Mouse (Mus musculus) heart, postnatal 0 days (tissue): ENCODE measurements around the gene Cabp2. TPM values are rescaled to one million over a fixed set of nuclear protein-coding genes. Genes with fewer than 3 reads are reported as not detected.

Experiments
- ATAC-seq: fragments of 200-750 bp; cut with Nextera tagmentation; 2 replicates; pipeline ENCODE4 v1.8.0; 2017; ENCODE audit warnings: low read depth, moderate number of reproducible peaks, moderate library complexity; ENCODE audit not compliant: insufficient read depth
- DNase-seq: peaks from one replicate; pipeline ENCODE4 v3.0.0-alpha.2; 2016; ENCODE audit warnings: low spot score
- H3K27ac ChIP-seq: fragments of 300-500 bp; sonication (generic); 2 replicates; pipeline ENCODE4 v1.5.1; 2014; ENCODE audit warnings: low read depth, mild to moderate bottlenecking
- H3K27me3 ChIP-seq: fragments of 300-500 bp; sonication (generic); 2 replicates; pipeline ENCODE4 v1.6.1; 2014; ENCODE audit warnings: low read length, mixed read lengths; ENCODE audit not compliant: control insufficient read depth, insufficient read depth
- H3K36me3 ChIP-seq: fragments of 300-500 bp; sonication (generic); replicated peaks from 2 replicates; pipeline ENCODE4 v1.6.1; 2014; ENCODE audit warnings: low read length, mixed read lengths; ENCODE audit not compliant: control insufficient read depth, insufficient read depth
- H3K4me1 ChIP-seq: fragments of 300-500 bp; sonication (generic); 2 replicates; pipeline ENCODE4 v1.6.1; 2014; ENCODE audit warnings: antibody characterized with exemption; ENCODE audit not compliant: control insufficient read depth, insufficient read depth
- H3K4me2 ChIP-seq: fragments of 300-500 bp; sonication (generic); 2 replicates; pipeline ENCODE4 v1.6.1; 2014; ENCODE audit warnings: low read depth, mild to moderate bottlenecking, low read length, moderate library complexity
- H3K4me3 ChIP-seq: fragments of 300-500 bp; sonication (generic); 2 replicates; pipeline ENCODE4 v1.5.1; 2014; ENCODE audit warnings: low read depth, low read length
- H3K9ac ChIP-seq: fragments of 300-500 bp; sonication (generic); replicated peaks from 2 replicates; pipeline ENCODE4 v1.6.1; 2014; ENCODE audit warnings: low read depth, low read length, mixed read lengths
- H3K9me3 ChIP-seq: fragments of 300-500 bp; sonication (generic); replicated peaks from 2 replicates; pipeline ENCODE4 v1.6.1; 2016; ENCODE audit warnings: low read length; ENCODE audit not compliant: control insufficient read depth
- CTCF ChIP-seq: IDR thresholded peaks from 2 replicates; pipeline ENCODE4 v1.5.1; 2016; ENCODE audit warnings: antibody characterized with exemption, control low read depth, low read depth
- EP300 ChIP-seq: IDR thresholded peaks from 2 replicates; pipeline ENCODE4 v1.6.1; 2016; ENCODE audit warnings: antibody characterized with exemption, low read depth
- WGBS: fragments of 180-500 bp; shearing (Covaris S2); extraction: QIAGEN DNeasy Blood & Tissue Kit; methylation state at CpG from one replicate; pipeline ENCODE4 v1.1.7; 2014; 5-methylcytosine and 5-hydroxymethylcytosine counted together
- polyA plus RNA-seq: library from polyadenylated mRNA; unstranded; fragments of >200 nt; fragmentation: Nextera tagmentation; extraction: Ambion mirVana; gene quantifications from 2 replicates; pipeline ENCODE4 v1.2.1, GENCODE M21; 2015
- total RNA-seq: library from RNA; depleted of rRNA; stranded (reverse); fragments of >200 nt; gene quantifications from 2 replicates; pipeline ENCODE4 v1.2.3, GENCODE M21; 2014; ENCODE audit warnings: low replicate concordance

Cabp2 gene
- total and polyA plus RNA-seq, 2 experiments from 2014 or later: not detected

DNA sequence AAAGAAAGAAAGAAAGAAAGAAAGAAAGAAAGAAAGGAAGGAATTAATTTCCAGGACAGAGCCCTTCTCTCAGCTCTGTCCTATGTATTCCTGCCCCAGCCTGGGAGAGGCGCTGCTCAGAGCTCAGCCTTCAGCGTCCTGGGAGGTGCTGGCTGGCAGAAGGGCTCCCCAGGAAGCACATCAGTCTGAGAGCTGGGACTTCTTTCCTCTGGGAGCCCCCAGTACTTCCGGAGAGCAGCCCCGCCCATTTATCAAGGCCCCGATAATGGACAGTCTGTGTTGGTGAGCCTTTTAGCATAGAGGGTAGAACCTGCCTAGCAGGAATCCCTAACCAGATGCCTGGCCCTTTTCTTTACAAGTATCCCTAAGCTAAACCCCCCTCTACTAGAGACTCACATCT is 6.8 kb downstream of the Cabp2 start:
- H3K36me3 ChIP-seq: no peaks in the 10 kb centered on the region
- ATAC-seq (no peak), DNase-seq (no peak)
- no peak overlapping the region for H3K9ac ChIP-seq
- H3K4me1 ChIP-seq: no peaks in the 10 kb centered on the region
- H3K4me3 ChIP-seq: no peak overlapping the region
- H3K27me3 ChIP-seq: no peaks in the 10 kb centered on the region
- no peaks in the 10 kb centered on the region for H3K9me3 ChIP-seq
- no peak overlapping the region for H3K27ac ChIP-seq
- TF ChIP-seq EP300: no peak
- TF ChIP-seq CTCF: no peak
- no peak overlapping the region for H3K4me2 ChIP-seq
- 49% methylated on average over 5 of the region's 5 CpGs for WGBS

GRCm38 (mm10) chr19:4089128-4089527 is 7.8 kb downstream of the Cabp2 start:
- TF ChIP-seq EP300: no peak
- TF ChIP-seq CTCF: no peak
- no peak overlapping the region for H3K4me2 ChIP-seq

GRCm38 (mm10) chr19:4090446-4090845 is 9.1 kb downstream of the Cabp2 start:
- H3K4me3 ChIP-seq: no peak overlapping the region
- no peak overlapping the region for H3K9ac ChIP-seq
- H3K4me1 ChIP-seq: no peaks in the 10 kb centered on the region
- no peak overlapping the region for H3K27ac ChIP-seq
- TF ChIP-seq EP300 (no peak), CTCF (no peak)
- no peaks in the 10 kb centered on the region for H3K27me3 ChIP-seq
- H3K4me2 ChIP-seq: no peak overlapping the region
- 78% methylated on average over 3 of the region's 3 CpGs for WGBS
- ATAC-seq (no peak), DNase-seq (no peak)
- H3K9me3 ChIP-seq: no peaks in the 10 kb centered on the region
- H3K36me3 ChIP-seq: no peaks in the 10 kb centered on the region

More at GRCm38 (mm10) chr19:4089128-4089527, 7.8 kb downstream of the Cabp2 start:
- Histone ChIP-seq H3K4me3 (no peak overlapping the region), H3K9me3 (no peaks in the 10 kb centered on the region), H3K36me3 (no peaks in the 10 kb centered on the region), H3K9ac (no peak overlapping the region), H3K27ac (no peak overlapping the region), H3K4me1 (no peaks in the 10 kb centered on the region), H3K27me3 (no peaks in the 10 kb centered on the region)
- no peak for DNase-seq
- ATAC-seq: no peak
- WGBS: 76% methylated on average over 6 of the region's 6 CpGs

- DNase-seq (no peak), ATAC-seq (no peak)
- Histone ChIP-seq H3K27me3 (no peaks in the 10 kb centered on the region), H3K36me3 (no peaks in the 10 kb centered on the region), H3K4me1 (peaks cover 3% of the 10 kb centered on the region; the same call in 1 of the 2 replicates), H3K9ac (no peak overlapping the region), H3K9me3 (no peaks in the 10 kb centered on the region), H3K27ac (no peak overlapping the region), H3K4me3 (no peak overlapping the region), H3K4me2 (no peak overlapping the region)
- 41% methylated on average over 2 of the region's 2 CpGs for WGBS
- TF ChIP-seq CTCF (no peak), EP300 (no peak)
Measured at GRCm38 (mm10) chr19:4091383-4091782, 10.0 kb downstream of the Cabp2 start.

GRCm38 (mm10) chr19:4092750-4093149 is 11.4 kb downstream of the Cabp2 start:
- H3K36me3 ChIP-seq: no peaks in the 10 kb centered on the region
- ATAC-seq (no peak), DNase-seq (no peak)
- WGBS: 90% methylated on average over 3 of the region's 3 CpGs
- H3K9ac ChIP-seq: no peak overlapping the region
- peaks cover 5% of the 10 kb centered on the region; the same call in 1 of the 2 replicates for H3K4me1 ChIP-seq
- TF ChIP-seq CTCF: no peak
- TF ChIP-seq EP300: no peak
- H3K4me2 ChIP-seq: no peak overlapping the region
- H3K27me3 ChIP-seq: no peaks in the 10 kb centered on the region
- H3K9me3 ChIP-seq: no peaks in the 10 kb centered on the region
- H3K27ac ChIP-seq: no peak overlapping the region
- H3K4me3 ChIP-seq: no peak overlapping the region

- Histone ChIP-seq H3K4me1 (peaks cover 5% of the 10 kb centered on the region; the same call in 1 of the 2 replicates), H3K9me3 (no peaks in the 10 kb centered on the region), H3K27me3 (no peaks in the 10 kb centered on the region), H3K36me3 (no peaks in the 10 kb centered on the region), H3K27ac (no peak overlapping the region), H3K4me2 (no peak overlapping the region), H3K9ac (no peak overlapping the region), H3K4me3 (no peak overlapping the region)
- DNase-seq: no peak
- no peak for ATAC-seq
- TF ChIP-seq CTCF (no peak), EP300 (no peak)
- WGBS: 66% methylated on average over 7 of the region's 7 CpGs
Measured at GRCm38 (mm10) chr19:4093772-4094171, 12.4 kb downstream of the Cabp2 start.
